Mouse (Mus musculus) forebrain, postnatal 0 days (tissue): ENCODE measurements around the gene Cnih3. TPM values are rescaled to one million over a fixed set of nuclear protein-coding genes. Genes with fewer than 3 reads are reported as not detected.

Experiments used
- ATAC-seq: fragments of 200-750 bp; cut with Nextera tagmentation; 2 replicates; pipeline ENCODE4 v1.8.0; 2017; ENCODE audit warnings: mild to moderate bottlenecking, moderate library complexity
- DNase-seq: peaks from one replicate; pipeline ENCODE4 v3.0.0-alpha.2; 2015
- H3K27ac ChIP-seq: fragments of 300-500 bp; sonication (generic); 2 replicates; pipeline ENCODE4 v1.5.1; 2014; ENCODE audit warnings: low read depth, mild to moderate bottlenecking, antibody characterized with exemption, low read length, moderate library complexity, mixed read lengths
- H3K27me3 ChIP-seq: fragments of 300-500 bp; sonication (generic); 2 replicates; pipeline ENCODE4 v1.6.1; 2014; ENCODE audit warnings: mild to moderate bottlenecking, low read length, mixed read lengths; ENCODE audit not compliant: insufficient read depth
- H3K36me3 ChIP-seq: fragments of 300-500 bp; sonication (generic); 2 replicates; pipeline ENCODE4 v1.6.1; 2014; ENCODE audit warnings: mild to moderate bottlenecking, moderate library complexity; ENCODE audit not compliant: insufficient read depth
- H3K4me1 ChIP-seq: fragments of 300-500 bp; sonication (generic); 2 replicates; pipeline ENCODE4 v1.6.1; 2014; ENCODE audit warnings: antibody characterized with exemption; ENCODE audit not compliant: insufficient read depth
- H3K4me2 ChIP-seq: fragments of 300-500 bp; sonication (generic); 2 replicates; pipeline ENCODE4 v1.6.1; 2014; ENCODE audit warnings: low read depth, mild to moderate bottlenecking, moderate library complexity
- H3K4me3 ChIP-seq: fragments of 300-500 bp; sonication (generic); 2 replicates; pipeline ENCODE4 v1.5.1; 2014; ENCODE audit warnings: low read depth, low read length, mixed read lengths
- H3K9ac ChIP-seq: fragments of 300-500 bp; sonication (generic); 2 replicates; pipeline ENCODE4 v1.6.1; 2014; ENCODE audit warnings: mild to moderate bottlenecking
- H3K9me3 ChIP-seq: fragments of 300-500 bp; sonication (generic); 2 replicates; pipeline ENCODE4 v1.6.1; 2016; ENCODE audit warnings: low read length
- CTCF ChIP-seq: sonication (generic); IDR thresholded peaks from 2 replicates; pipeline ENCODE4 v1.5.1; 2016; ENCODE audit warnings: antibody characterized with exemption, control low read depth, low read depth
- WGBS: fragments of 180-500 bp; shearing (Covaris S2); extraction: QIAGEN DNeasy Blood & Tissue Kit; methylation state at CpG from one replicate; pipeline ENCODE4 v1.1.7; 2014; 5-methylcytosine and 5-hydroxymethylcytosine counted together
- polyA plus RNA-seq: library from polyadenylated mRNA; unstranded; fragments of >200 nt; fragmentation: Nextera tagmentation; extraction: Ambion mirVana; gene quantifications from 2 replicates; pipeline ENCODE4 v1.2.1, GENCODE M21; 2015
- total RNA-seq: library from RNA; depleted of rRNA; stranded (reverse); fragments of >200 nt; gene quantifications from 2 replicates; pipeline ENCODE4 v1.2.3, GENCODE M21; 2014

Cnih3 gene
- total and polyA plus RNA-seq, 2 experiments from 2014 or later, result 49.3 to 62.4 TPM

- H3K9me3 ChIP-seq, result no peaks in the 10 kb centered on the region
- no peaks in the 10 kb centered on the region for H3K36me3 ChIP-seq
- no peak for DNase-seq
- H3K9ac ChIP-seq, result no peak overlapping the region
- H3K27me3 ChIP-seq, result no peaks in the 10 kb centered on the region
- no peak overlapping the region for H3K4me3 ChIP-seq
- TF ChIP-seq CTCF, result no peak
- H3K4me1 ChIP-seq, result no peaks in the 10 kb centered on the region
- 85% methylated on average over 5 of the region's 5 CpGs for WGBS
- no peak overlapping the region for H3K4me2 ChIP-seq
- no peak for ATAC-seq
- no peak overlapping the region for H3K27ac ChIP-seq
Observed at GRCm38 (mm10) chr1:181426406-181426805, 74.0 kb downstream of the Cnih3 start.

- H3K27ac ChIP-seq, result no peak overlapping the region
- no peaks in the 10 kb centered on the region for H3K36me3 ChIP-seq
- H3K9me3 ChIP-seq, result no peaks in the 10 kb centered on the region
- no peak overlapping the region for H3K4me2 ChIP-seq
- H3K27me3 ChIP-seq, result no peaks in the 10 kb centered on the region
- no peak for ATAC-seq
- WGBS, result 60% methylated on average over 5 of the region's 5 CpGs
- no peak for TF ChIP-seq CTCF
- DNase-seq, result no peak
- H3K4me1 ChIP-seq, result 0 out of 2 replicates have a peak, but pooled peaks cover 4% of the 10 kb centered on the region
- H3K4me3 ChIP-seq, result no peak overlapping the region
- H3K9ac ChIP-seq, result no peak overlapping the region
Observed at GRCm38 (mm10) chr1:181433263-181433662, 80.8 kb downstream of the Cnih3 start.

GRCm38 (mm10) chr1:181435414-181435813 is 83.0 kb downstream of the Cnih3 start:
- no peaks in the 10 kb centered on the region for H3K36me3 ChIP-seq
- H3K27ac ChIP-seq, result no peak overlapping the region

GRCm38 (mm10) chr1:181440982-181441603 is 88.7 kb downstream of the Cnih3 start:
- H3K36me3 ChIP-seq, result no peaks in the 10 kb centered on the region
- no peak overlapping the region for H3K4me2 ChIP-seq
- H3K27me3 ChIP-seq, result no peaks in the 10 kb centered on the region
- no peak for TF ChIP-seq CTCF
- H3K9ac ChIP-seq, result no peak overlapping the region
- 54% methylated on average over 8 of the region's 8 CpGs for WGBS
- ATAC-seq, result no peak
- H3K27ac ChIP-seq, result no peak overlapping the region
- no peaks in the 10 kb centered on the region for H3K9me3 ChIP-seq
- H3K4me3 ChIP-seq, result no peak overlapping the region
- H3K4me1 ChIP-seq, result no peaks in the 10 kb centered on the region
- DNase-seq, result no peak

More at GRCm38 (mm10) chr1:181435414-181435813, 83.0 kb downstream of the Cnih3 start:
- Histone ChIP-seq H3K4me2 (no peak overlapping the region), H3K9me3 (no peaks in the 10 kb centered on the region), H3K4me1 (0 out of 2 replicates have a peak, but pooled peaks cover 4% of the 10 kb centered on the region), H3K9ac (no peak overlapping the region), H3K4me3 (no peak overlapping the region), H3K27me3 (no peaks in the 10 kb centered on the region)
- ATAC-seq (no peak), DNase-seq (no peak)
- WGBS, result 67% methylated on average over 5 of the region's 5 CpGs
- TF ChIP-seq CTCF, result no peak

GRCm38 (mm10) chr1:181441654-181442241 is 89.3 kb downstream of the Cnih3 start:
- H3K36me3 ChIP-seq, result no peaks in the 10 kb centered on the region
- no peak for TF ChIP-seq CTCF
- no peak overlapping the region for H3K27ac ChIP-seq
- H3K4me1 ChIP-seq, result peaks cover 3% of the 10 kb centered on the region; the same call in 1 of the 2 replicates
- H3K4me2 ChIP-seq, result no peak overlapping the region
- no peak overlapping the region for H3K9ac ChIP-seq
- 54% methylated on average over 7 of the region's 7 CpGs for WGBS
- no peaks in the 10 kb centered on the region for H3K9me3 ChIP-seq
- no peaks in the 10 kb centered on the region for H3K27me3 ChIP-seq
- no peak overlapping the region for H3K4me3 ChIP-seq
- no peak for ATAC-seq
- no peak for DNase-seq

GRCm38 (mm10) chr1:181445041-181445440 is 92.6 kb downstream of the Cnih3 start:
- TF ChIP-seq CTCF, result no peak
- H3K9me3 ChIP-seq, result no peaks in the 10 kb centered on the region
- H3K4me2 ChIP-seq, result no peak overlapping the region
- DNase-seq (no peak), ATAC-seq (no peak)
- H3K4me3 ChIP-seq, result no peak overlapping the region
- H3K36me3 ChIP-seq, result no peaks in the 10 kb centered on the region
- no peaks in the 10 kb centered on the region for H3K27me3 ChIP-seq
- no peak overlapping the region for H3K9ac ChIP-seq
- H3K4me1 ChIP-seq, result peaks cover 6% of the 10 kb centered on the region; the same call in 1 of the 2 replicates
- 82% methylated on average over 5 of the region's 5 CpGs for WGBS
- H3K27ac ChIP-seq, result no peak overlapping the region

GRCm38 (mm10) chr1:181445630-181446257 is 93.3 kb downstream of the Cnih3 start:
- peak; percentile 38 for TF ChIP-seq CTCF
- WGBS, result 26% methylated on average over 1 of the region's 1 CpGs
- H3K4me3 ChIP-seq, result no peak overlapping the region

More at GRCm38 (mm10) chr1:181445630-181446257, 93.3 kb downstream of the Cnih3 start:
- Histone ChIP-seq H3K4me2 (no peak overlapping the region), H3K36me3 (no peaks in the 10 kb centered on the region), H3K4me1 (peaks cover 6% of the 10 kb centered on the region; the same call in 1 of the 2 replicates), H3K9me3 (no peaks in the 10 kb centered on the region), H3K27ac (no peak overlapping the region), H3K27me3 (no peaks in the 10 kb centered on the region), H3K9ac (no peak overlapping the region)
- ATAC-seq (peak; percentile 44; the same call in 1 of the 2 replicates), DNase-seq (peak; percentile 71)
